Mouse (Mus musculus) hindbrain, embryonic 15.5 days (tissue): ENCODE measurements around the gene Cavin4. TPM values are rescaled to one million over a fixed set of nuclear protein-coding genes. Genes with fewer than 3 reads are reported as not detected.

Experiments used
- ATAC-seq: fragments of 200-750 bp; cut with Nextera tagmentation; 2 replicates; pipeline ENCODE4 v1.8.0; 2017; ENCODE audit warnings: low read depth, moderate number of reproducible peaks, moderate TSS enrichment; ENCODE audit not compliant: low FRiP score
- H3K27ac ChIP-seq: fragments of 300-500 bp; sonication (generic); replicated peaks from 2 replicates; pipeline ENCODE4 v1.5.1; 2015; ENCODE audit warnings: mild to moderate bottlenecking, inconsistent platforms
- H3K27me3 ChIP-seq: fragments of 300-500 bp; sonication (generic); 2 replicates; pipeline ENCODE4 v1.6.1; 2015; ENCODE audit warnings: control low read depth, inconsistent platforms
- H3K36me3 ChIP-seq: fragments of 300-500 bp; sonication (generic); 2 replicates; pipeline ENCODE4 v1.6.1; 2015; ENCODE audit warnings: control low read depth, inconsistent platforms
- H3K4me1 ChIP-seq: fragments of 300-500 bp; sonication (generic); replicated peaks from 2 replicates; pipeline ENCODE4 v1.6.1; 2015; ENCODE audit warnings: control low read depth, inconsistent platforms
- H3K4me2 ChIP-seq: fragments of 300-500 bp; sonication (generic); 2 replicates; pipeline ENCODE4 v1.6.1; 2015; ENCODE audit warnings: moderate library complexity, mild to moderate bottlenecking, inconsistent platforms
- H3K4me3 ChIP-seq: fragments of 300-500 bp; sonication (generic); 2 replicates; pipeline ENCODE4 v1.5.1; 2015; ENCODE audit warnings: mild to moderate bottlenecking, inconsistent platforms
- H3K9ac ChIP-seq: fragments of 300-500 bp; sonication (generic); 2 replicates; pipeline ENCODE4 v1.6.1; 2015; ENCODE audit warnings: inconsistent platforms
- H3K9me3 ChIP-seq: fragments of 300-500 bp; sonication (generic); 2 replicates; pipeline ENCODE4 v1.6.1; 2016; ENCODE audit warnings: control low read depth, inconsistent platforms
- WGBS: fragments of 180-500 bp; shearing (Covaris S2); methylation state at CpG from one replicate; pipeline ENCODE4 v1.1.7; 2015; 5-methylcytosine and 5-hydroxymethylcytosine counted together
- polyA plus RNA-seq: library from polyadenylated mRNA; unstranded; fragments of >200 nt; fragmentation: Nextera tagmentation; extraction: Ambion mirVana; gene quantifications from 2 replicates; pipeline ENCODE4 v1.2.1, GENCODE M21; 2015

Gene Cavin4
- polyA plus RNA-seq, 1 experiment from 2014 or later, result 1.00 TPM

GRCm38 (mm10) chr4:48639503-48639902 lies 23.8 kb upstream of the Cavin4 start:
- Histone ChIP-seq H3K27me3 (no peaks in the 10 kb centered on the region), H3K27ac (no peak overlapping the region)

GRCm38 (mm10) chr4:48643801-48644200 lies 19.5 kb upstream of the Cavin4 start:
- Histone ChIP-seq H3K27ac (no peak overlapping the region), H3K4me3 (no peak overlapping the region), H3K9ac (no peak overlapping the region), H3K4me1 (no peaks in the 10 kb centered on the region), H3K36me3 (peaks cover 25% of the 10 kb centered on the region), H3K27me3 (no peaks in the 10 kb centered on the region), H3K4me2 (no peak overlapping the region), H3K9me3 (no peaks in the 10 kb centered on the region)
- ATAC-seq, result no peak
- WGBS, result 85% methylated on average over 6 of the region's 6 CpGs

More at GRCm38 (mm10) chr4:48639503-48639902, 23.8 kb upstream of the Cavin4 start:
- no peak for ATAC-seq
- Histone ChIP-seq H3K4me3 (no peak overlapping the region), H3K9ac (no peak overlapping the region), H3K4me1 (no peaks in the 10 kb centered on the region), H3K9me3 (no peaks in the 10 kb centered on the region), H3K36me3 (peaks cover 16% of the 10 kb centered on the region), H3K4me2 (no peak overlapping the region)
- 88% methylated on average over 17 of the region's 17 CpGs for WGBS

DNA sequence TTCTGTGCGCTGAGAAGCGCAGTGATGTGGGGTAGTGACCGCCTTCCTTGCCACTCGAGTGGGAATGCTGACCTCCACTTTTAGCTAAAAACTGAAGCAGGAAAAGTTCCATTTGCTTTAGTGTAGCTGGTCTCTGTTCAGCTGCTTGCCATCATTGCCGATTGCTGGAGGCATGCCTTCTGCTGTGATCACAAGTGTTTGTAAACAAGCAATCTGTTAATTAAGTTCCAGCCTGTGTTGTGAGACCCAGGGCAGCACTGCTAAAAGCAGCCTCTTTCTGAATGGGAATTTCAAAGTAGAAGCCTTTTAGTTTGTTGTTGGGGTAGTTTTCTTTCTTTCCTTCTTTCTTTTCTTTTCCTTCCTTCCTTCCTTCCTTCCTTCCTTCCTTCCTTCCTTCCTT lies 17.2 kb upstream of the Cavin4 start:
- H3K9ac ChIP-seq, result no peak overlapping the region
- H3K9me3 ChIP-seq, result no peaks in the 10 kb centered on the region
- peaks cover 29% of the 10 kb centered on the region for H3K36me3 ChIP-seq
- H3K27ac ChIP-seq, result no peak overlapping the region
- H3K4me2 ChIP-seq, result no peak overlapping the region
- no peaks in the 10 kb centered on the region for H3K4me1 ChIP-seq
- H3K4me3 ChIP-seq, result no peak overlapping the region
- H3K27me3 ChIP-seq, result no peaks in the 10 kb centered on the region
- WGBS, result 93% methylated on average over 5 of the region's 5 CpGs
- no peak for ATAC-seq

- Histone ChIP-seq H3K9me3 (no peaks in the 10 kb centered on the region), H3K9ac (no peak overlapping the region), H3K27ac (no peak overlapping the region), H3K4me2 (no peak overlapping the region), H3K27me3 (no peaks in the 10 kb centered on the region), H3K4me3 (no peak overlapping the region), H3K36me3 (peaks cover 45% of the 10 kb centered on the region), H3K4me1 (0 out of 2 replicates have a peak, but pooled peaks cover 3% of the 10 kb centered on the region)
- WGBS, result 89% methylated on average over 10 of the region's 10 CpGs
- ATAC-seq, result no peak
Observed at GRCm38 (mm10) chr4:48650617-48651360, 12.5 kb upstream of the Cavin4 start.

DNA sequence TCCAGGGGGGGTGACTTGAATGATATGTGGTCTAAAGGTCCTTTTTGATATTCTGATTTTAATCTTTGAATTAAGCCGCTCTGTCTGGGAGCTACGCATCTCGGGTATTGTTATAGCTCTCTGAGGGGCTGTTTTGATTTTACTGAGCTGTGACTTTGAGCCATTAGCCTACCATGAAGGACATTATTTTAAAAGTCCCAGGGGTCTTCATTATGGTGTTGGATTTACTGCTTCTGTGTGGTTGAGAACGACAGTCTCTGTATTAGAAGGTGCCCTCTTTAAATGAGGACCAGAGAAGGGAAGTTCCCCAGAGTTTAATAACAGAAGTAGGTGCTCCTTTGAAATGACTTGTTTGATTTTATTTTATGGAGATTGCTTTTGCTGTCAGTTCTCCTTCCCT lies 9.2 kb upstream of the Cavin4 start:
- no peak for ATAC-seq
- H3K27me3 ChIP-seq, result no peaks in the 10 kb centered on the region
- H3K36me3 ChIP-seq, result peaks cover 48% of the 10 kb centered on the region
- H3K27ac ChIP-seq, result no peak overlapping the region
- 42% methylated on average over 4 of the region's 4 CpGs for WGBS
- no peaks in the 10 kb centered on the region for H3K9me3 ChIP-seq
- no peak overlapping the region for H3K9ac ChIP-seq
- H3K4me2 ChIP-seq, result no peak overlapping the region
- H3K4me3 ChIP-seq, result no peak overlapping the region
- 0 out of 2 replicates have a peak, but pooled peaks cover 3% of the 10 kb centered on the region for H3K4me1 ChIP-seq

GRCm38 (mm10) chr4:48656530-48656929 lies 6.8 kb upstream of the Cavin4 start:
- no peaks in the 10 kb centered on the region for H3K27me3 ChIP-seq
- no peak overlapping the region for H3K4me3 ChIP-seq
- no peaks in the 10 kb centered on the region for H3K9me3 ChIP-seq
- WGBS, result 96% methylated on average over 8 of the region's 8 CpGs
- no peak overlapping the region for H3K9ac ChIP-seq
- 0 out of 2 replicates have a peak, but pooled peaks cover 3% of the 10 kb centered on the region for H3K4me1 ChIP-seq
- peaks cover 56% of the 10 kb centered on the region for H3K36me3 ChIP-seq
- H3K27ac ChIP-seq, result no peak overlapping the region
- no peak overlapping the region for H3K4me2 ChIP-seq
- no peak for ATAC-seq

DNA sequence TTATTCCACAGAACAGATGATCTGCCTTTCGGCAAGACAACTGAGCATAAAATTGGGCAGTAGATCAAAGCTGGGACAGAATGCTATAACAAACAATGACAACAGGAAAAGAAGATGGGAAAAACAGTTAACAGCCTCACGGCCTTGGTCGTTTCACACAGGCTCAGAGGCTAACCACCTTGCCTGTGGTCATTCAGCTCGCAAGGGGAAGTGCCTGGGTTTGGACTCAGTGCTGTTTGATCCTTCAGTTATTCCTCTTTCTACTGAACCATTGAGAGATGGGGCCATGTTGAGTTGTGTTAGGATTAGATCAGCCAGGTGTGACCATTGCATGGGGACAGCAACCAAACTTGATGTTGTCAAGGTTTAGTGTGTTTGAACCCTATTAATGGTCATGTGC lies 3.2 kb upstream of the Cavin4 start:
- no peaks in the 10 kb centered on the region for H3K9me3 ChIP-seq
- H3K9ac ChIP-seq, result no peak overlapping the region
- H3K4me2 ChIP-seq, result no peak overlapping the region
- H3K4me3 ChIP-seq, result no peak overlapping the region
- no peaks in the 10 kb centered on the region for H3K27me3 ChIP-seq
- no peak for ATAC-seq
- H3K27ac ChIP-seq, result no peak overlapping the region
- H3K36me3 ChIP-seq, result peaks cover 59% of the 10 kb centered on the region
- 92% methylated on average over 4 of the region's 4 CpGs for WGBS
- H3K4me1 ChIP-seq, result no peaks in the 10 kb centered on the region

- Histone ChIP-seq H3K36me3 (peaks cover 65% of the 10 kb centered on the region), H3K27ac (no peak overlapping the region), H3K27me3 (no peaks in the 10 kb centered on the region), H3K9me3 (no peaks in the 10 kb centered on the region), H3K4me3 (no peak overlapping the region), H3K4me2 (no peak overlapping the region), H3K9ac (no peak overlapping the region), H3K4me1 (no peaks in the 10 kb centered on the region)
- WGBS, result 84% methylated on average over 7 of the region's 7 CpGs
- ATAC-seq, result no peak
Observed at GRCm38 (mm10) chr4:48660619-48661575, 2.4 kb upstream of the Cavin4 start.

DNA sequence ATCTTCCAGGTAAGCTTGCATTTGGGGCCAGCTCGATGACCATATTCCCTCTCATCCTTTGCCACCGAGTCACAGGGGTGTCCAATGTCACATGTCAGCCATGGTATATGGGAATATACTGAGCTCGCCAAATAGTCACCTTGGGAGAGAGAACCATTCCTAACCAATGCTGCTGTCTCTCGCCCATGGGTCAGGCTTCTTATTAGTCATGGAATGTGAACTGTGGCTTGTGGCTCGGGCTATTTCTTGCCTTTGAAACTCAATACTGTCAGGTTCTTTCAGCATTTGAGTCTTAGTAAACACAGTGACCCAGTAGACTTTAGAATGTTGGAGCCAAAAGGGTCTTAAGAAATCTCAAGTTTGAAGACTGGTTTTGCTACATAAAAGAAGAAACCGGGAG lies 707 bp downstream of the Cavin4 start:
- H3K36me3 ChIP-seq, result peaks cover 46% of the 10 kb centered on the region

GRCm38 (mm10) chr4:48667279-48667678 lies 4.0 kb downstream of the Cavin4 start:
- no peak overlapping the region for H3K27ac ChIP-seq
- no peaks in the 10 kb centered on the region for H3K4me1 ChIP-seq
- H3K9me3 ChIP-seq, result no peaks in the 10 kb centered on the region
- H3K36me3 ChIP-seq, result peaks cover 40% of the 10 kb centered on the region
- H3K4me3 ChIP-seq, result no peak overlapping the region
- no peak overlapping the region for H3K9ac ChIP-seq
- no peak overlapping the region for H3K4me2 ChIP-seq
- H3K27me3 ChIP-seq, result no peaks in the 10 kb centered on the region
- 94% methylated on average over 6 of the region's 6 CpGs for WGBS
- no peak for ATAC-seq

More for the DNA sequence above, 707 bp downstream of the Cavin4 start:
- 94% methylated on average over 6 of the region's 6 CpGs for WGBS
- H3K27me3 ChIP-seq, result no peaks in the 10 kb centered on the region
- ATAC-seq, result no peak
- no peak overlapping the region for H3K4me3 ChIP-seq
- H3K9me3 ChIP-seq, result no peaks in the 10 kb centered on the region
- no peak overlapping the region for H3K9ac ChIP-seq
- H3K27ac ChIP-seq, result no peak overlapping the region
- no peak overlapping the region for H3K4me2 ChIP-seq
- no peaks in the 10 kb centered on the region for H3K4me1 ChIP-seq

DNA sequence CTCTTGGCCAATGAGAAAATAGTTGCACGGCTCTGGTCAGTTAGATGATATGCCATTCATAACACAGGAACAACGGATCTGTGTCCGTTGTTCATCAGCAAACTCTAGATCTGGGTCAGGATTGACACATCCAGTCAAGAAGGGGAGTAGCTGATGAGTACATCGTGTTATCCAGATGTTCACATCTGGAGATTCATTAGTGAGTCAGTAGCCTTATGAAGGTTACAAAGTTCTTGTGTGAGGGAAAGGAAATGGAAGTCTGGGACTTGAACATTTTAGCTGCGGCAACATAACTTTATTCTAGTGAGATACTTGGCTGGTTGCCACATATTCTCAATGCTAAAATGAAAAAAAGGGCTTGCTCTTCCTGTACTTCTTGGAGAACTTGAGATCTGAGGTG lies 9.6 kb downstream of the Cavin4 start:
- H3K4me1 ChIP-seq, result no peaks in the 10 kb centered on the region
- no peak overlapping the region for H3K27ac ChIP-seq
- H3K36me3 ChIP-seq, result peaks cover 35% of the 10 kb centered on the region
- no peak for ATAC-seq
- H3K9ac ChIP-seq, result no peak overlapping the region
- H3K27me3 ChIP-seq, result no peaks in the 10 kb centered on the region
- 89% methylated on average over 5 of the region's 5 CpGs for whole genome bisulfite sequencing
- H3K4me3 ChIP-seq, result no peak overlapping the region
- no peak overlapping the region for H3K4me2 ChIP-seq
- H3K9me3 ChIP-seq, result no peaks in the 10 kb centered on the region

DNA sequence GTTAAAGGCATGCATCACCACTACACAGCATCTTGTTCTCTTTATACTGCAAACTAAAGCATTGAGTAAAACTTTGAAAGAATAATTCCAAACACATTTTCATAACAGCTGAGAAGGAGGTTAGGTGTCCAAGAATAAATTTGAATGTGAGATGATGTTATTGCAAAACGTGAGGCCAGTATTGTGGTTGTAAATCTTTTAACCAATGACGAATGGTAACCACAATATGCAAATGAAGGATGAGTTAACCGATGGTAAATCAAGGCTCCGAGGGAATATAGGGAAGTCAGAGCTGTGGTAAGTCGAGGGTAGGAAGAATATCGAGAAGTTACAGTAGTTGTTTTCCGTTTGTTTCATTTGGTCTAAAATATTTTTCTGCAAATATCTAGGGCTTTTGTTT lies 11.1 kb downstream of the Cavin4 start:
- ATAC-seq, result no peak
- Histone ChIP-seq H3K9ac (no peak overlapping the region), H3K27me3 (no peaks in the 10 kb centered on the region), H3K4me3 (no peak overlapping the region), H3K4me2 (no peak overlapping the region), H3K4me1 (no peaks in the 10 kb centered on the region), H3K36me3 (peaks cover 35% of the 10 kb centered on the region), H3K27ac (no peak overlapping the region), H3K9me3 (no peaks in the 10 kb centered on the region)
- 92% methylated on average over 7 of the region's 7 CpGs for WGBS
